Mouse (Mus musculus): ENCODE data around the gene Ppp1r1b.

Ppp1r1b gene

GRCm38 (mm10) chr11:98394301-98394700 is 46.1 kb downstream of the Ppp1r1b start:
- no peak for DNase-seq (ENCODE audit: low spot score in 2 of 2)

- DNase-seq (ENCODE audit: low spot score in 2 of 2) = no peak
Measured at GRCm38 (mm10) chr11:98395041-98395440, 46.8 kb downstream of the Ppp1r1b start.

GRCm38 (mm10) chr11:98397946-98398345 is 49.7 kb downstream of the Ppp1r1b start:
- no peak for DNase-seq (ENCODE audit: low spot score in 2 of 2)

- DNase-seq (ENCODE audit: low spot score in 2 of 2) = peak; percentile 92 to 93
Measured at GRCm38 (mm10) chr11:98400161-98400726, 52.0 kb downstream of the Ppp1r1b start, which contains the start of gene Pgap3. Gene Pgap3 (minus strand): TSS chr11:98400490.

GRCm38 (mm10) chr11:98400816-98401215 is 52.6 kb downstream of the Ppp1r1b start:
- no peak for DNase-seq (ENCODE audit: low spot score in 2 of 2)

- no peak for DNase-seq (ENCODE audit: low spot score in 2 of 2)
Measured at GRCm38 (mm10) chr11:98406621-98407020, 58.4 kb downstream of the Ppp1r1b start.
